16 mouse cellular contexts compared by ENCODE assay signal in the genomic region with DNA sequence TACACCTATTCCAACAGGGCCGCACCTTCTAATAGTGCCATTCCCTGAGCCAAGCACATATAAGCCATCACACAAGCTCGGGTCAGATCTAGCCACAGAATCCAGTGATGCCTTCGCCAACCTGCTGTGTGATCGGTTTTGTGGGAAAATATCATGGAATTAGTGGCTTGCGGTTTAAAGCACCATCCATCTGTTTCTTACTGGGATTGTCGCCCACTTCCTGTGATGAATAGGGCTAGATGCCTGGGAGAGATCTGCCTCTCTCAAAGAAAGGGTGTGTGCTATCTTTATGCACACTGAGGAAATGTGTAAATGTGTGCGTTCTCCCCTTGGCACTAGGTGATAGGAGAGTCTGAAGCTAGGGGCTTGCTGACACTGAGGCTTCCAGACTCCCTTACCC.
"Had no signal": no experiment of that assay in that cellular context is flagged by ENCODE, and none has a peak within 500 bp of the region (broad histone marks: within the 10 kb centered on the region; RNA-seq: fewer than 3 reads in every experiment).

No protein-coding gene starts in this region.

- H3K36me3 ChIP-seq: lung, embryonic 15.5 days; midbrain, embryonic 13.5 days; midbrain, embryonic 15.5 days; neural tube, embryonic 12.5 days had no signal

- DNase-seq: lung, adult 2 months; lung, postnatal 14 days; lung, postnatal 36 days; right cerebral cortex, postnatal 14 days; spleen, adult 18-20 months; thymus, adult 18-20 months; thymus, postnatal 14 days; thymus, postnatal 36 days had no signal

- H3K9me3 ChIP-seq: lung, embryonic 15.5 days; midbrain, embryonic 13.5 days; midbrain, embryonic 15.5 days; neural tube, embryonic 12.5 days had no signal

- ATAC-seq: lung, postnatal 0 days; midbrain, embryonic 13.5 days; midbrain, embryonic 15.5 days had no signal

- H3K4me2 ChIP-seq: lung, embryonic 15.5 days; midbrain, embryonic 11.5 days; midbrain, embryonic 13.5 days; midbrain, embryonic 15.5 days; neural tube, embryonic 12.5 days had no signal

- H3K27ac ChIP-seq: lung, embryonic 15.5 days; macrophage; midbrain, embryonic 13.5 days; midbrain, embryonic 15.5 days; neural tube, embryonic 12.5 days had no signal

- H3K4me1 ChIP-seq: lung, embryonic 15.5 days; megakaryocyte, embryonic 14.5 days; midbrain, embryonic 13.5 days; midbrain, embryonic 15.5 days; neural tube, embryonic 12.5 days had no signal

- H3K4me3 ChIP-seq: lung, embryonic 15.5 days; megakaryocyte, embryonic 14.5 days; midbrain, embryonic 13.5 days; midbrain, embryonic 15.5 days; neural tube, embryonic 12.5 days had no signal

- H3K27me3 ChIP-seq: lung, embryonic 15.5 days; midbrain, embryonic 13.5 days; midbrain, embryonic 15.5 days; neural tube, embryonic 12.5 days had no signal

- H3K9ac ChIP-seq: lung, embryonic 15.5 days; midbrain, embryonic 13.5 days; midbrain, embryonic 15.5 days; neural tube, embryonic 12.5 days had no signal
